Mouse (Mus musculus) gastrocnemius, postnatal 14 days (tissue): ENCODE data around the gene Klhl12. TPM values are rescaled to one million over a fixed set of nuclear protein-coding genes. Genes with fewer than 3 reads are reported as not detected.

Source experiments
- total RNA-seq, 2 experiments: library from RNA; stranded (reverse); gene quantifications; 2 replicates each; pipeline ENCODE4 v1.2.3; 2021

Klhl12 gene
- total RNA-seq, 2 experiments from 2014 or later: 9.3 to 10.5 TPM

Other genes starting within 250 kb of the Klhl12 start
- gene Adora1, start 220.1 kb upstream of the Klhl12 start, total RNA-seq: under 1 TPM; 0.58 to 0.78 TPM
- gene Myog, start 165.5 kb upstream of the Klhl12 start, total RNA-seq: 10 to 100 TPM; 67.9 to 75.3 TPM
- gene Ppfia4, start 122.6 kb upstream of the Klhl12 start, total RNA-seq: 1 to 10 TPM; 4.3 to 6.7 TPM
- gene Tmem183a, start 93.6 kb upstream of the Klhl12 start, total RNA-seq: 10 to 100 TPM; 13.8 to 19.5 TPM
- not detected for gene 4933406M09Rik, start 69.6 kb upstream of the Klhl12 start, total RNA-seq
- gene Cyb5r1, start 50.0 kb upstream of the Klhl12 start, total RNA-seq: 100 to 1,000 TPM; 109 to 120 TPM
- gene Adipor1, start 40.2 kb upstream of the Klhl12 start, total RNA-seq: 100 to 1,000 TPM; 121 to 123 TPM
- 1 to 10 TPM; 5.7 to 6.7 TPM for gene Rabif, start 39.1 kb downstream of the Klhl12 start, total RNA-seq
- gene Mgat4e, start 94.2 kb downstream of the Klhl12 start, total RNA-seq: not detected
- gene Kdm5b, start 104.6 kb downstream of the Klhl12 start, total RNA-seq: 10 to 100 TPM; 16.6 to 17.0 TPM
- gene Syt2, start 191.1 kb downstream of the Klhl12 start, total RNA-seq: under 1 TPM; 0.04 to 0.29 TPM